Mouse (Mus musculus) liver, postnatal 0 days (tissue): Measurements from ENCODE around the gene Rapgef4.

Experiments used
- CTCF ChIP-seq: sonication (generic); IDR thresholded peaks from 2 replicates; pipeline ENCODE4 v1.5.1; 2016; ENCODE audit warnings: antibody characterized with exemption, low read depth
- EP300 ChIP-seq: IDR thresholded peaks from 2 replicates; pipeline ENCODE4 v1.6.1; 2016; ENCODE audit warnings: antibody characterized with exemption, low read depth, mild to moderate bottlenecking

- TF ChIP-seq CTCF (no peak), EP300 (no peak)
Observed at GRCm38 (mm10) chr2:72247819-72248218, 266.8 kb downstream of the Rapgef4 start.
